Mouse (Mus musculus): ENCODE measurements around the gene Ttk.

The Ttk gene

DNA sequence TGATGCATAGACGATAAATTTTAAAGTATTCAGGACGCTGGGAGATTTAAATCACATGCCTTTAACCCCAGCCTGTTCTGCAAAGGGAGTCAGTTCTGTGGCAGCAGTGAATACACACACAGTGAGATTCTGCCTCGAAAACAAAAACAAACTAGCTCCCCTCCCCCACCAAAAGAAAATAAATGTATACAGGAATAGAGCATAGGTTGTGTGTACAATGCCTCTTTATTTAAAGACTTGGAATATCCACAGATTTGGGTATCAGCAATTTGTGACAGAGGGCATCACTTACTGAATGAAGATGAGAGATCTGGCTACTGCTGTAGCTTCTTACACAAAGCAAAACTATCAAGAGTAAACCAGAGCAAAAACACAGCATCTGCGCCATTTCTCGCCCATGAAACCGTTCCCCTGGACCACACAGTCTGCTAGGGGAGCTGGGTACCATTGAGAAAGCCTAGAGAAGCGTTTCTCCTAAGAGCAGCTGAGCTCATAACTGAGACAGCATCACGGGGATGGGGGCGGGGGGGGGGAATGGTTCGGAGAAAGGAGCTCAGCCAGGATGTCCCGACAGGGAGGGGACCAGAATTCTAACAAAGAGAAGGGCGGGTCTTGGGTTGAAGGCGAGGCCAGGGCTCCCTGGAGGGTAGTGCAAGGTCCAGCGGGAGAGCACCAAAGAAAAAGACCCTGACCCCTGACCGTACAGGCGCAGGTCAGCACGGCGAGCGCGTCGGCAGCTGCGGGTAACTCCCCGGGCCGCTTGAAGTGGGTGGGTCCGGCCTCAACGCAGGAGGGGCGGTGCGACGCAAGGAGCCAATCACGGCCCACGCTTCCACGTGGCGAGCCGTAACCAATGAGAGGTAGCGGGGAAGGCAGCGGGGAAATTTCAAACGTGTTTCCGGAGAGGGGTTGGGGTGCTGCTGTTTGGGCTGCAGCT lies at the start of gene Ttk:
Gene Ttk (plus strand): TSS at position 879 of the 937 bp plus-strand sequence.
- DNase-seq = peak; percentile 82 to 89

DNA sequence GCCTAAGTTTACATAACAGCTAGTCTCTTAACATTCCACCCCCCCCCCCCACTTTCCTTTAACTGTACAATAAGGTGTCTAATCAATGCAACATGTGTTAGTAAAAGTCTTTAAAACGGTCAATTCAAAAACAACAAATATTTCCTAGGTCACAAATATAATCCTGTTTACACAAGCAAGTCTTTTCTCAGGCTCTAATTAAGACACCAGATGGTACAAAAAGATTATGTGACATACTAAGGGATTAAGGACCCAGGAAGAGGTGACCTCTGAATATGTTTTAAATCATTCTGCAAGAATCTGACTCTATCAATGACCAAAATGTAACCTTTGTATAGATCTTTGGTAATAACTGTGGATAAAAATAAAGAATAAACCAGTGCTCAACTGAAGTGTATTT lies 49.0 kb upstream of the Ttk start:
- DNase-seq = no peak

DNA sequence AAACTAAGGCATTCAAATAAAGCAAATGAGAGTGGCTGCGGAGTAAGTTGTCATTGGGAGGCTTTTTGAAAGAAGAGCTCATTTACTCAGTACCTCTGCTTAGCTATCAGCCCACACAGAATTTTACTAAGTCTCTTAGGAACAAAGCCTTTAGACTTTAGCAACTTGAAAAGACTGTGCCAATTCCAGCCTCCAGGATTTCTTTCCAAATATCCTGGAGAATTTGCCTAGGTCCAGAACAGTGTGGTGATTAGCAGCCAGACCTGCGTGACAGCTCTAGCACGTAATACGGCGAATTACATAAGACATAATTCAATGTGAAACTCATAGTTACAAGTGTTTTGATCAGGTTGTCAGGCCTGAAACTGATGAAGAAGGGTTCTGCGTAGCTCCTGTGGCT lies 45.2 kb upstream of the Ttk start:
- no peak for DNase-seq

DNA sequence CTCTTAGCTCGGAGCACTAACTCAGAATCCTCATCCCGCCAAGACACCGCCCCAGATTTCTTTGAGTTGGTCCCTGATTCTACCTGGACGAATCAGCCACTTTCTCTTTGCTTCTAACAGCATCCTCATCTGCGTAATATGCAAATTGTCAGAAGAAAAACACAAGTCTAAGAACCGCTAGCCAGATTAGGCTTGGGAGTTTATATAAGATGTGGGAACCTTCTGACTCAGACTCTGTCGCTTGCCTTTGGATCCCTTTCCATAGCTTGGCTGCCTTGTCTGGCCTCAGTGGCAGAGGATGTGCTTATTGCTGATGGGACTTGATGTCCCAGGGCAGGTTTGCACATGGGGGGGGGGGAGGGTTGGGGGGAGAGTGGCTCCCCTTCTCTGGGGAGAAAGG lies 37.6 kb upstream of the Ttk start:
- DNase-seq = no peak

DNA sequence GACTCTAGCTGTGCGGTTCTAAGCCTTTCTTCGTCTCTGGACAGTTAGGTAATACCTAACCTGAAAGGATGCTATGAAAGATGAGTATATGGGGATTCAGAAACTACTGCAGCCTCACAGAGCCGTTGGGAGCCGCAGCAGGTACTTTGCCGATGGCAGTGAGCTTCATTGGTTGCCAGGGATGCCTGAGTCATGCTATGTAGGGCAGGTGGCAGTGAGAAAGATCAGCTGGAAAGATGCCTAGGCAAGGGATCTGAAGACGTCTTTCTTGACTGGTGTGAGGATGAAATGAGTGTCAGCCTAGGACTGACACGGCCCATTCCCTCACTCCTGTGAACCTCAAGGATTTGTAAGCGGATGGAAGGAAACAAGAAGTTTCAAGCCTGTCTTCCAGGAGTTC lies 36.6 kb upstream of the Ttk start:
- DNase-seq = no peak

DNA sequence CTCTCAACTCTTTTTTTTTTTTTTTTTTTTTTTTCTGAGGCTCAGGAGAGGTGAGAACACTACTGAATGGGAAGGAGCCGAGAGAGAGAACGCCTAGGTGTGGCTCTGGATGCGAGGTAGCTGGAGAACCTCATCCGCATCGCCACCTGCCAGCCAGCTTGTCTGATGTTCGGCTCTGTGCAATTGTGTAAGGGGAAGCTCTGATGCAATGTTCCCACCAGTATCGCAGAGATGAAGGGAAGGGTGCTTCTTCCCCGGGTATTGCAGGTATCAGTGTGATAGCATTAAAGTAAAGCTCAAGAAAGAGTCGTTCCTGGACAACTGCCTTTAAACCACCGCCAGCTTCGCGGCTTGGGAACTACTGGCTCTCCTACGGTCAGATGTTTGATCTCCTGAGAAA lies 30.1 kb upstream of the Ttk start:
- no peak for DNase-seq

DNA sequence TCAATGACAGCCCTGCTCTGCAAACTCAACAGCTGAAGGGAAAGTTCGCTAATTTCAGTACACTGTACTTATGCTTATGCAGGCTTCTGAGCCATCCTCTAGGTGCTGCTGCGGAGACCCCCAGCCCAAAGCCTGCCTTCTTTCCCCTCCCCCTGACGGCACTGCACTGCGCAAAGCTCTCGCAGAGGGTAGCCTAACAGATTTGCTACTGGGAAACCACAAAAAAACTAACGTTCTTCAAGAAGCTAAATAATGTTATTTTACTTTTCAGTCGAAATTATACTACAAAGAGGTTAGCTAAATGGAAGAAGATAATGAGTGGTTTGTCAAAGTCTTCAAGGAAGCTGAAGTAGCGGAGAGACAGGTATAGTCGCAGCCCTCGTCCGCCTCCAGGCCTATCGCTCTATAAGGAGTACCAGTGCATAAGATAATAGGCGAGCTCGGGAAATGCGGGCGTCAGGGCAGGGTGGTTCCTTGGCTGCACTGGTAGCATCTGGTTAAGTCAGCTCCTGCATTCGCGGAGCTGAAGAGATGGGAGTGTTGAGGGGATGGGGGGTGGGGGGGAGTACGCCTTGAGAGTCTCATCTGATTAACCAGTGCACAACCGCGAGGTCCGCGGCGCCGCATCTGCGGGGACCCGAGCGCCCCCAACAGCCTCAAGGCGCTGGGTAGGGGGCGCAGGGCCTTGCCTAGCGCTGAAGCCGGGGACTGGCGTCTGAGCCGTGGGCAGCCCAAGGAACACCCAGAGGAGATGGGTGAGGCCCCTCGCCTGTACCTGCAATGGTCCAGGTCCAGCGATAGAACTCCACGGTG lies 29.1 kb upstream of the Ttk start:
- peak in 1 of 2 experiments; percentile 4 for DNase-seq

DNA sequence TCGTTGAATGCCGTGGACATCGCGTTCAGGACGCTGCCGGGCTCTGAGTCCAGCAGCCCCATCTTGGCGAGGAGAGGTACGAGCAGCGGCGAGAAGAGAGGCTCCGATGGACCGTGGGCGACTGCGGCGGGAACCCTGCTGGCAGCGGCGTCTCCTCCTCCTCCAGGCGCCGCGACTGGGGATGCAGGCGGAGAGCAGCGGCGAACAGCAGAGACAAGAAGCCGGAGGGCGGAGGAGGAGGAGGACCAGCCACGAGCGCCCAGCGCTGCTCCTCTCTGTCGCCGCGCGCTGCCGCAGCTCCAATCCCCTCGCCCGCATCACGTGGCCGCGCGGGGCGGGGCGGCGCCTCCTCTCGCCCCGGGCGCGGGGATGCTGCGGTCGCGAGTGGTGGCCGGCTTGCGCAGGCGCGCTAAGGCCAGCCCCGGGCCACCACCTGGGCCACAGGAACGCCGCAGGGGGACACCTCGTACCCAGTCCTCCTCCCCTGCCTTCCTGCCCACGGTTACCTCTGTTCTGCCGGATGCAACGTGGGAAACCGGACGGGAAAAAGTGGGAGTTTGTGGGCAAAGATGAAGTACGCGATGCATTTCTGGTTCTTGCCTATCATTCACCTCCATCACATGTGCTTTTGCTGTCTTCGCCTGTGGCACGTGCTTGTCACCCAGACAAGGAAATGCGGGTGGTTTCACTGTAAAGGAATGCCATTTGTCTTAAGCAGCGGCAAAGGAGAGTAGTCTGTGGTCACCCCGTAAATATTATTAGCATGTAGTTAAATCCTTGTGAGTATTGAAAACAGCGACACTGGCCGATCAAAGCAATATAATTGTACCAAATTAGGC lies 28.3 kb upstream of the Ttk start, which contains the start of gene Elovl4:
Gene Elovl4 (minus strand): TSS at position 301 of the 839 bp plus-strand sequence.
- peak; percentile 12 to 40 for DNase-seq

DNA sequence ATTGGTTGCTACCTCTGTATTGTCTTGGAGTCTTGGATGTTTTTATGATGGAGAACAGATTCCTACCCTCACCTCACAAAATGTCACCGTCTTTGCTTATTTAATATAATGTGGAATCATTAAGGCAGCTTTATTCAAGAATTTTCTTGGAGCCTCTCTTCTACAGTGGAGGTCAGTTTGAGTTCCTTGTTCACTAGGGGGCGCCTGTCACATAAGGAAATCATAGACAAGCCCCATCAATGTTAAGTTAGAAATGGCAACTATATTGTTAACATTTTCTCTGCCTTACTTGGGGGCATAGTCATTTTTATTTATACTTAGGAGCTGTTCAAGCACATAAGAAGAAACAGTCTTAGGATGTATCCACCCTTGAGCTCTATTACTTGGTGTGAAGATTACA lies 26.9 kb upstream of the Ttk start:
- peak in 1 of 2 experiments; percentile 45 for DNase-seq

DNA sequence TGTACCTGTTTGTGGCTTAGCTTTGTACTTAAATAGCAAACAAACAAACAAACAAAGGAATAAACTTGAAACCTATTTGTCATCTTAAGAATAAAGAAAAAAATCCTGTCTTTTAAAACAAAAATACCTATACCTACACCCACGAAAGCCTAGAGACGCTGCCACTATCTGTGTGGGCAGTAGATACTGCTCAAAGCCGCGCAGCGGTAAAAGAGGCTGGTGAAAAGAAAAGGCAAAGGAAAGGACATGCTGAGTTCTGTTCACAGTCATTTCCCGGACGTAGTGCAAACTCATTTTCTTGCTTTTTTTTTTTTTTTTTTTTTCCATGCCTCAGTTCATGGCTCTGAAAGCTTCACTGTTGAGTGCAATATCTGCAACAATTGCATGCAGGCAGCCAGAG lies 15.3 kb upstream of the Ttk start:
- DNase-seq = no peak

DNA sequence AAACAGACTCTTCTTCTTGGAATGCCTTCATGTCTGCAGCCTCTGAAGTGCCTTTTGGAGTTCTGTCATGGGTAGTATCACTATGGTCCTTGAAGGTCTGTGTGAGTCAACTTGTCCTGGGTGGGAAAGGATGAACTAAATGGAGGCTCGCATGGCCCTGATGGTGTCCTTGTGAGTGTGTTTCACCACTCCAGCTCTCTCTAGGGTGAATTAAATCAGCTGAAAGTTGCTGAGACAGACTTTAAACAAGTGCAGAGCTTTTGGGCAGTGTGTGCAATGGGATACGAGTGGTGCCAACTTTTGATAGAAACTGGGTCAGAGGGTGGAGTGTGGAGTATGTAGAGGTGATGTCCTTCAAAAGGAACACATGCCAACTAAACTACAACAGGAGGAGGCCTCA lies 13.5 kb upstream of the Ttk start:
- DNase-seq = no peak

DNA sequence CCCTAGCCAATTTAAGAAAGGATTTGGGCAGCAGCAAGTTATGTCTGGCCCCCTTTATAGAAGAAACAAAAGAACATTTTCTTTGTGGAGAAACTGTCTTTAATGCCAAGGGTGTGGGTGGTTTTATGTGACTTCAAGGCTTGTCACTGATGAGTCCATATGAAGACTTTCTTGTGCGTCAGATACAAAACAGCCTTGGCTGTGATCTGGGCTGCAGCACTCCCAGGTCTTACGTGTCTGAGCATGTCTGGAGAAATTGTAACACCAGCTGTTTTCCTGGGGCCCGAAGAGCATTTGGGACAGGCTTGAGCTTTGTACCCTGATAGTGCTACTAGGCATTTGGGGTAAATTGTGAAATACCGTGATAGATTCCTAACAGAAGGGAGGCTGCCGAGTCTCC lies 11.6 kb upstream of the Ttk start:
- no peak for DNase-seq

DNA sequence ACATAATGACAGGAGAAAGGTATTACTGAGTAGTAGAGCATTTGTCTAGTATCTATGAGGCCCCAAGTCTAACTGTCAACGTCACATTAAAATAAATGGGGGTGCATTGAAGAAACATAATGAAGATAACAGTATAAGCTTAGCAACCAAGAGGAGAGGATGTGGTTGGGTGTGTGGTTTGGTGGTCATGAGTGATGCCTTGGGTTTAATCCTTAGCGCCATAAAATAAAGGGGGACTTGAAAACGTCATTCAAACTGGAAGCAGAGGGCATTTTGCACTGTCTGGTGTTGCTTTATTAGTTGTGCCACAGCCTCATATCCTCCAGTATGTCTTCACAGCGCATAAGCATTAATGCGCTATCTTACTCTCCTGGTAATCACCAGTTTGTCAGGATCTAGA lies 4.6 kb upstream of the Ttk start:
- DNase-seq = no peak

DNA sequence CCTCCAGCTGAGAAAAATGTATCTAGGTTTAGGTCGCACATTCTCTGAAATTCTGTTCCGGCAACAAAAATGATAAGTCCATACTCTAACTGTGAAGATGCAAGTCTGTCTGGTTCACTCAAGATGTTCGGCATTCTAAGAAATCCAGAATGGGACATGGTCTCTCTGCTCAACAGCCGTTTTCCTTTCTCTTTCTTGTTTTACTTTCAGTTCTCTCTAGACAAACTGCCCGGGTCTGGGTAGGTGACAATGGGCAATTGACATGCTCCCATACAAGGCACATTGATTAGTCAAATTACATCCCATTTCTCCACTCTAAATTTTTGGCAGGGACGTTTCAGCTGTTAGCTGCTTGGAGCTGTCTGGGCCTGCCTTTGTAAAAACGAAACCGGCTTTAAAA lies 3.3 kb upstream of the Ttk start:
- DNase-seq = no peak

DNA sequence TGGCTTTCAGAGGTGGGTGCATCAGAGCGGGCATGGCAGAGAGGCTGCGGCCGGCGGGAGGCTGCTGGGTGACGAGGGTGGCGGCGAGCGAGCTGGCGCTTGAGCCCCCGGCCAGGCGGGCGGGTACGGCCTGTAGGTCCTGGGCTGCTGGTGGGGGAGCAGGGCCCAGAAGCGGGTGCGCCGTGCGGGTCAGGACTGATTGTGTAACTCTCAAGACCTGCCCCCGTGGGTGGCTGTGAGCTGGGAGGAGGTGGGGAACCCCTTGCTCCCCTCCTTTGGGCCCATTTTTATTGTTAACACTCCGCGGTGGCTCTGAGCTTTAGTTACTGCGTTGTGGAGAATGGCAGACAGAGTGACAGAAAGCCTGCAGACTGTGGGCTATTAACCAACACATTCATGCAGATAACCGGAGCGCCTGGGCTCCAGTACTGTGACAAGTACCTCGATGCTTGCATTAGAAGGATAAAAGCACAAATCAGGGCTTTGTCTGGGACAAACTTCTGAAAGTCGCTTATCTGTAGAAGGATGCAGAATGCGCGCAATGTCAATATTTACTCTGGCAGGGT lies 342 bp downstream of the Ttk start:
- DNase-seq = no peak

DNA sequence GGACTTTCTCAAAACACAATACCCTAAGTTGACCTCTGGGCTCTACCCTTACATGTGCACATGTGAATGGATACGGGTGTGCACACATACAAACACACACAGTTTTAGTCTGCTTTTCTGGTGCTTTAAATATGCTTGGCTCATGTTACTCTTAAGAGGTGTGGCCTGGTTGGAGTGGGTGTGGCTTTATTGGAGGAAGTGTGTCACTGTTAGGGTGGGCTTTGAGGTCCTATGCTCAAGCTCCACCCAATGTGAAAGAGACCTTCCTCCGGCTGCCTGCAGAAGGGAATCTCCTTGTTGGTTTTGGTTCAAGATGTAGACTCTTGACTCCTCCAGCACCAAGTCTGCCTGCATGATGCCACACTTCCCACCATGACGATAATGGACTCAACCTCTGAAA lies 18.0 kb downstream of the Ttk start:
- DNase-seq = no peak

DNA sequence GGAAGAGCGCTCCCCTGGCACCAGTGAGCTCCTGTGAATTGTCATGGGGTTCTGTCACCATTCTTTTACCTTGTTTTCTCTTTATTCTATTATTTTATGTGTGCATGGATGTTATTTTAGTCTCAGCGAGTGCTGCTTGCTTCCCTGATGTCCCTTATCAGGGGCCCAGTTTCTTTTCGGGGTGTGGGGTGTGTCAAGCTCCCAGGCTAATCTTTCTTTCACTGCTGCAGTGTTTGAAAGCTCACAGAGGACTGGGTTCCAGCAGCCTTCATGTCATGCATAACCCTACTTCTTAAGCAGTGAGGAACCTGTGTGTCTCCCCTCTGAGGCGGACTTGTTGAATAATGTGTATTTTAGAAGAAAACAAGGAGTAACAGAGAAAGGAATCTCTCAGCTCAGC lies 30.7 kb downstream of the Ttk start:
- DNase-seq = no peak

DNA sequence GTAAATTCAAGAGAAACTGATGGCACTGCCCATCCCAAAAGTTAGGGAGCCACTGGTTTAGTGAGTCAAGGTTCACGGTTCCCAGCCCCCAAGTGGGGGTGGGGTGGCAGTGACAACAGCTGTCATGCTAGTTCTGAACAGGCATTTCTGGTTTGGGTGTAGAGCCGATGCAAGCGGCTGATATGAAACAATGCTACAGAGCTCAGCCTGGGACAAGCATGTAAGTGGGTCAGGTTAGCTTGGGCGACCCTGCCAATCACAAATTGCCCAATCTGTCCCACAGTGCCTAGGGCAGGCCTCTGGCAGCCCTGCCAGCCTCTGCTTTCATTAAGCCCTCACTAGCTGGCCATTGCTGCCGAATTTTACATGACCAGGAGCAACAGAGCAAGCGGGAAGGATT lies 47.7 kb downstream of the Ttk start:
- DNase-seq = no peak

DNA sequence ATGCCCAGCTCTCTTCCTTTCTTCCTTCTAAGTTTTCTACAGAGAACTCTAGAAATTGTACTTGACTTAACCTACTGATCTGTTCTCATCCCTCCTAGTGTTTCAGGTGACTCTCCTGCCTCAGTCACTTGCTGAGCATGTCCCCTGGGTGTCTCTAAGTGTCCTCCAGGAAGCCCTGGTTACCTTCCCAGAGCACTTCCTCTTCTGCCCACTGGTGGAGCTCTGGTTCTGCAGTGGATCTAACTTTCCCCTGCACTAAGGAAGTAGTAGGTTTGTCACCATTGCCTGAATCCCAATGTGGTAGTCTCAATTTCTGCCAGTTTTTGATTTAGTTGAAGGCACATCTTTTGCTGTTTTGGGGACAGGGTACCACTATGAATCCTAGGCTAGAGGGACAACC lies 51.7 kb downstream of the Ttk start:
- DNase-seq = no peak

DNA sequence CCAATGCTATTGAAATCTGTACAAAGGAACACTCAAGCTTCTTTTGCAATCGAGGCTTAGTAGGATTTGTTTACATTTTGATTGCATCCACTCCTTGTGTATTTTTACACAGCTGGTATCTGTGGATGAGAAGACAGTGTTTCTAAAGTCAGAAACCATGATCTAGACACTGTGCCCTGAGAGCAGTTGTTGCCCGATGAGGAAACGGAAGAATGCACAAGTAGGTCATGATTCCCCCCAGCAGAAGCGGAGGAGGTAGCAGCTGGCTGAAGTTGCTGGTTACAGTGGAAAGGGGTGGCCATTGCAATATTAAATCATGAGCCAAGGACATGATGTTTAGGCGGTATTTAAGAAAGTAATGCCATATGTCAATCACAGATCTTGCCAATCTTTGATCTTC lies 53.7 kb downstream of the Ttk start:
- DNase-seq = no peak

DNA sequence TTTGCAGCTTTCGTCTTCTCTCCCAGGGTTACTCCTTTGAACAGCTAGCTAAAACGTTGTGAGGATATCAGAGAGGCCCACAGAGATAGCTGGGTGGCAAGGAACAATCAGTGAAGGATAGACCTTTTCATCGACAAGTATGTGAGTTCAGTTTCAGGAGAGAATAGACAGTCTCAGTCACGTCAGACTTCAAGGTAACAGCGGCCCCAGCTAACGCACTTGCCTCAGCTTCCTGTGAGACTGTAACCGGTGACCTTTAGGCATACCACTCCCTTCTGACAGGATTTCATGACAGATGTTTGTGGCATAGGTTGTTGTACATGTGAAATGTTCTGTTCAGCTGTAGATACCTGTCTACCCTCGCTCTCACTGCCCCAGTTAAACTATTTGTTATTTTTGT lies 58.6 kb downstream of the Ttk start:
- DNase-seq = no peak

DNA sequence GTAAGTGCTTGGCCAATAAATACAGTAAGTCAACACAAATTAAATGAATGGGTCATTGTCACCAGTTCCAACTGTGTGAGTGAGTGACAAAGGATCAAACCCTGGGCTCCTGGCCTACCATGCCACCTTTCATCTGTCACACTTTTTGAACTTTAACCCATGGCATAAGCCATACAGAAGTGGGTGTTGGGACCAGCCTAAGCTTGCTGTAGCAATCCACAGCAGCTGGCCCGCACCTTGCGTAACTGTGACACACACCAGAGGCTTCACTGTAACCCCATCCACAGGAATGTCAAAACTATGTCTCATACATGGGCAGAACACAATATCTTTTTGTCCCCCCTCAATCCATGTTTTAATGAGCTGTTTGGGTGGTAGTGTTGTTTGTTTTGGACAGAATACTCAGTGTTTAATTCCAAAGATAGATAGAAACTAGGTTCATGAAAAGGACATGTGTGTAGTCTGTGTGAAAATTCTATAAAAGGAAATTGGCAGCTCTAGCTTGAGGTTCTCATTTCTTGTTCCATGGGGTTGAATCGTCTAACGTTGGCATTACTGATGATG lies 59.4 kb downstream of the Ttk start:
- no peak for DNase-seq

All from spleen, adult 18-20 months (tissue).